Mouse (Mus musculus): Measurements from ENCODE around the gene Klkb1. TPM values are rescaled to one million over a fixed set of nuclear protein-coding genes. Genes with fewer than 3 reads are reported as not detected.

Klkb1 gene
- polyA plus RNA-seq (2017; shearing (Covaris generic)), result 0.12 TPM

GRCm38 (mm10) chr8:45294687-45295086, at the start of gene Klkb1:
Gene Klkb1, minus strand, starts transcription at chr8:45294859.

DNA sequence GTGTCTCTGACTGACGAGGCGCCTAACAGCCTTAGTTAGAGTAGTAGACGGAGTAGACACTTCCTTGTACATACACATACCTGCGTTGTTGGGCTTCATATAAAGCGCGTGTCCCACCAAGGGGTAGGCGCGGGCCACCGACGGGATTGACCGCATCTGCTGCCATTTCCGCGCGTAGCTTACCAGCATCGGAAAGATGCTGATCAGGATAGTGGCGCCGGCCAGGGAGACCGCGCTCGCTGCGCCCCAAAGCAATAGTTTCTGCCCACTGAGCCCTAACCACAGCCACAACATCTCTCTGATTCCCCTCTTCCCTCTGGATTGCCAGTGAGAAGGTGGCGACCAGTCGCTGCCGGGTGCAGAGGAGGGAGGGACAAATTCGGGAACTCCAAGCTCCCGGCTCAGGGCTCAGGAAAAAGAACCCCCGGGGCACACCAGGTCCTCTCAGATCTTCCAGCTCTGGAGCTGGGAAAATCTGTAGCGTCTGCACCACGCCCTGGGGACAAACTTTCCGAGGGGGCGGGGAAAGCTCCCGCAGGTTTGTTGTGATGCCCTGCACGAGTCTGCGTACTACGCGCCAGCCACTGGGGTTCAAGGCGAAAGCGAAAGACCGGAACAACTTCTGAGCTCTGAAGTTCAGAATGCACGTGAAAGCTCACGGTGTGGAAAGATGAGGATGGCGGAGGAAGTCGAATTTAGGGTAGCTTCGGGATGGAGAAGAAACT, 38.2 kb upstream of the Klkb1 start, which contains the start of gene Cyp4v3:
Cyp4v3 (minus strand) TSS at position 532 of the 725 bp plus-strand sequence.

DNA sequence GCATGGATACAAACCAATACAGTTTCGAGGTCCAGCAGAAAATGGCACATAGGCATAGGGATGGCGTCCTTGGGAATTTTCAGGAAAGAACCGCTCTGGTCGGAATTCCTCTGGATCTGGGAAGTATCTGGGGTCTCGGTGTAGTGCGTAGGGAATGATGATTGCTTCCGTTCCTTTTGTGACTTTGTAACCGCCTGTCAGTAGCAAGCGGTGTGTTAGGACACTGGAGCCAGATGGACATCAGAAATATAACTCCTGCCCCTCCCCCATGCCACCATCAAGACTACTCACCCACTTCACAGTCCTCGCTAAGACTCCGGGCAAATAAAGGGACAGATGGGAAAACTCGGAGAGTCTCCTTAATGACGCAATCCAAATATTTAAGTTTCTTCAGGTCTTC, 13.7 kb upstream of the Klkb1 start, which contains the start of gene Gm45753:
Gm45753 (minus strand) TSS at position 101 of the 400 bp plus-strand sequence.

DNA sequence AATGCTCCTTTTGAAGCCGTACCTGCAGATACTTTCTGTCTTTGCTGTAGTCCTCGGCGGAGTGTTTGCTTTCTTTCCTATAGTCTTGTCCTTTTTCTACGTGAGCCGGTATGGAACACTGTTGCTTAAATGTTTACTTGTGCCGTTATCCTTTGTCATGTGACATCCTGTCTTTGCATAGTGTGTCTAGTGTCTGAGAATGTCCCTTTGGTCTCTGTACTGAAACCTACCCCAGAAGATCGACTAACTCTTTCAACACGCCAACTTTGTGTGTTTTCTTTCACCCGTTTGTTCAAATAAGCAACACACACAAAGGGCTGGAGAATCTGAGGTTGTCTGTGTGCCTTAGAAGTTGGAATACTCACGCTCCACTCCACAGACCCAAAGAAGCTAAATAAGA, 32.7 kb downstream of the Klkb1 start, which contains the start of gene F11:
F11 (minus strand) TSS at position 112 of the 400 bp plus-strand sequence.

Other genes with a start within 250 kb of the Klkb1 start
- gene Mtnr1a, start 225.7 kb downstream of the Klkb1 start, polyA plus RNA-seq (2017; shearing (Covaris generic)), result not detected
- not detected for gene F11, start 32.8 kb downstream of the Klkb1 start, polyA plus RNA-seq (2017; shearing (Covaris generic))
- gene Gm45753, start 13.6 kb upstream of the Klkb1 start, polyA plus RNA-seq (2017; shearing (Covaris generic)), result not detected
- gene Cyp4v3, start 38.4 kb upstream of the Klkb1 start, polyA plus RNA-seq (2017; shearing (Covaris generic)), result 20.2 TPM
- not detected for gene Fam149a, start 87.4 kb upstream of the Klkb1 start, polyA plus RNA-seq (2017; shearing (Covaris generic))
- 0.32 TPM for gene Tlr3, start 116.2 kb upstream of the Klkb1 start, polyA plus RNA-seq (2017; shearing (Covaris generic))
- 0.22 TPM for gene Sorbs2, start 212.9 kb upstream of the Klkb1 start, polyA plus RNA-seq (2017; shearing (Covaris generic))